Mouse (Mus musculus): Measurements from ENCODE around the gene Mrpl39.

Gene Mrpl39

DNA sequence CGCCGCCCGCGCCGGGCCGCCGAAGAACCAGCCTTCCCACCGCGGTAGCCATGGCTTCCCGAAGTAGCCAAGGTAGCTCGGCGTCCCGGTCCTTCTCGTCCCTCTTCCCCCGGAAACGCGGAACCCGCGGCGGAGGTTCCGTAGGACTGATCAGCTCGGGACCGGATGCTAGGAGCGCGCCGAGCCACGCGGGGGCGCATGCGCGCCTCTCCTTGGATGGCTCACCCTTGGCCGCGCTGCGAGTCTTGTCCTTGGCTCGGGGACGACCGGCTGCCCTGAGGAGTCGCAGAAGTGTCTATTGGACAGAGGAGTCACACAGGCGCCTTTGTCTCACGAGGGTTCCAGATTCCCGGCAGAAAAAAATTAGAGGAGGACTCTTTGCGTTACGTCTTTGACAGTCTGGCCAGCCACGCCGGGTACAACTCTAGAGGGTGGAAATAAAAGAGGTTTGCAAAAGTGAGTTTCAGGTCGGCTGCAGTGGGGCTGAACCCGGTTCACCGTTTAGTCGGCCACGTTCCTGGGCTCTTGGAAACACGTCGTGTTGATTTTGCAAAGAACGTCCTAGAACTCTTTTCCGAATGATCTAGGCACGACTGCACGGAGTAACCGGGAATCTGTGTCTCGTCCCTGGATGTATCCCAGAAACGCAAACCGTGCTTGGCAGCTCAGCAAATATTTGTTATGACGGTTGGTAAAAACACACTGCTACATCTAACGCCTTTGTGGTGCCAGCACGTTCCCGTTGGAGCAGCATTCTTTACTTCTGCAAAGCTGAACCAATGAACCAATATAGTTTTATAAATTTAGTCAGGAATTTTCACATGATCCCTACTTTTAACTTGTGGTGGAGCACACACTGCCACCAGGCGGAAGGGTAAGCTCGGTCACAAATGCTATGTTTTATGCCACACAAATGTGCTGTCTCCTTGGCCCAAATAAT lies at the start of gene Mrpl39:
TSS of gene Mrpl39 (minus strand) at position 577 of the 940 bp plus-strand sequence.
- in situ Hi-C loops (cut with MboI, MseI) = loop anchor here (5.0 kb wide), 2 partner anchors 37 to 97 kb away; partner anchors contain the start of genes Gabpa and Jam2

DNA sequence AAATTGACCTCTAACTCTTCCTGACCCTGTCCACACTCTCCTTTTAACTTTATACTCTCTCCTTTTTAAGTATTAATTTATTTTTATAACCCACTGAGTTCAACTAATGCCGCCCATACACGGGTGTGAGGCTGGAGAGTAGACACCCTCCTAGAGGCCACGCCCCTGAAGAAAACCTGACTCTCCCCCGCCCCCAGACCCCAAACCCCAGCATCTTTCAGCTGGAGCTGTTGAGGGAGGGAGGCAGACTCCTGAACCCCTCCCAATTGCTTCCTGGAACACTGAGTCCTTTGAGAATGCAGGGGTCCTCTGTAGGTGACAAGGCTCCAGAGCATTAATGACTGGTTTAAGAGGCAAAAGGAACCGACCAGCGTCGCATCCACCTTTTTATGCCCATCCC lies 49.4 kb upstream of the Mrpl39 start:
- in situ Hi-C loops (cut with MboI, MseI) = no loop called here

DNA sequence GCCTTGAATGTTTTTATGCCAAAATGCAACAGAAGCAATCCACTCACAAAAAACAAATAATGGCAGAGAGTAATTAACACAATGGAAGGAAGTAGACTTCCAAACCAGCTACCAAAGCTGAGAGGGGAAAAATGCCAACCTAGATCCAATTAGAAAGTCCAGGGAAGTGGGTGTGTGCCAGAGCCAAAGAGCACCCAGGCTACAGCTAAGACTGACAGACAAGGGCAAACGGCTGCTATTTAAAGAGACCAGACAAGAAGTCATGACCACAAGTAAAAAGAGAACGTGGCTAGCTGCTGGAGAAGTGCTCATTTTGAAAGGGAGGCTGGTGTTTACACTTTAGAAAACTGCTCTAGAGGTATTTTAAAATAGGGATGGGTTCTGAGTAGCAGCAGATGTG lies 47.7 kb upstream of the Mrpl39 start:
- in situ Hi-C loops (cut with MboI, MseI) = no loop called here

DNA sequence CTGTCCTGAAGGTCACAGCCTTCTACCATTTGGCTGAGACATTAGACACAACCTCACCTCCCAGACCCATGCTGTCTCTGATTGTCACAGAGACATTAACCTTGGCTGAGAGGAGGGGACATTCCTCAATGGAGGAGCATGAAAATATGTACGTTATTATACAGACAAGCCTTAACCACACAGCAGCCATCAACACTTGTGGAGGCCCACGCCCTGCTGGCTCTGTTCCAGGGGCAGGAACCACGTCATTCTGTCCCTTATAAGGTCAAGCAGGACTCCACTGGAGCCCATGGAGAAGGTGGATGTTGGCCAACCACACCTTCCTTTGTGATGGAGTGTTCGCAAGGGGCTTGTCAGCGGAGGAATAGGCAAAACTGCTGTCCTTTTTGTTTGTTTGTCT lies 44.2 kb upstream of the Mrpl39 start:
- in situ Hi-C loops (cut with MboI, MseI) = loop anchor here (10.0 kb wide), 1 partner anchor 65 kb away; no protein-coding TSS in a partner anchor

DNA sequence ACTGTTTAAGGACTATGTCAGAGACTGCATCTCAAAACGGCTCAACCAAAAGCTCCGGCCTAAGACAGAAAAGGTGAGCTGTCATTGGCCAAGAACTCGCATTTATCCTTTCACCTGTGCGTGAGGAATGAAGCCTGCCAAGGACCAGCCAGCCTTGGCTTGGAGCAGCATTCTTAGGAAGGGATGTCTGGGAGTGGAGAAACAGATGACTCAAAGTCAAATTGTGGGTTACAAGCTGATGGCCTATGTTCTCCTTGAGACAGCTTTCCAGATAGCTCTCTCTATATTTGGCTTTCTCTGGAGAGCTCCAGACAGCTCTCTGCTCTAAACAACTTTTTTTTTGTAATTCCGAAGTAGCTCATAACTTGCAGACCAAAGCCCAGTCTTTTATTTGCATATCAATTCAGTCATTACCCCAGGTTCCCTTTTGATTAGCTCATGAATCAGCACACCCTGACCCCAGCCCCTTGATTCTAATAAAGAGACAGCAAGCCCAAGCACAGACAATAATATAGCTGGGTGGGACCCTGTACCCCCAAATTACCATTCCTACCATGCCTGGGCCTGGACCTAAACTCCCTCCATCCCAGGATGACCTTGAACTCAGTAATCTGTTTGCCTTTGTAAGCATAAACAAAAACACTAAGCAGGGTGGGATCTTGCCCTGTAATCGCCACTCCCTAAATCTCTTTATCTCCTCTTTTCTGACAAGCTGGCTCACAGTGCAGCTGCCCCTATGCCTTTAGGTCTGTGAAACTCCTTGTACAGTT lies 43.5 kb upstream of the Mrpl39 start:
- in situ Hi-C loops (cut with MboI, MseI) = loop anchor here (10.0 kb wide), 1 partner anchor 64 kb away; no protein-coding TSS in a partner anchor

DNA sequence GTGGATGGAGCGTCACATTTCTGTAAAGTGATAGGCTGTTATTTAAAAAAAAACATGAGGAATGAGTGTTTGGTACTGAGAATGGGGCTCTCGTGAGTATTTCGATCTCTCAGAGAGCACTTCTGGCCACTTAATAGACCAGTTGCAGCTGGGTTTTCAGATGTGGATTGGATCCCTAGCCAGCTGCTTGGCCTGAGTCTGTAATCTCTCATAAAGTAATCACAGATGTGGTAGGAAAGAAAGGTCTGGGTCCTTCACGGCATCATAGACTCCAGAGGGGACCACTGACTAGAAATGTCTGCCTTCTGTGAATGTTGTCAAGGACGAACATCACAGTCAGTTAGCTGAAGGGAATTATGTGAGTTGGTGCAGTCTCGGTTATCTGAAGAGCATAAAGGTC lies 42.9 kb upstream of the Mrpl39 start:
- in situ Hi-C loops (cut with MboI, MseI) = loop anchor here (10.0 kb wide), 1 partner anchor 64 kb away; no protein-coding TSS in a partner anchor

DNA sequence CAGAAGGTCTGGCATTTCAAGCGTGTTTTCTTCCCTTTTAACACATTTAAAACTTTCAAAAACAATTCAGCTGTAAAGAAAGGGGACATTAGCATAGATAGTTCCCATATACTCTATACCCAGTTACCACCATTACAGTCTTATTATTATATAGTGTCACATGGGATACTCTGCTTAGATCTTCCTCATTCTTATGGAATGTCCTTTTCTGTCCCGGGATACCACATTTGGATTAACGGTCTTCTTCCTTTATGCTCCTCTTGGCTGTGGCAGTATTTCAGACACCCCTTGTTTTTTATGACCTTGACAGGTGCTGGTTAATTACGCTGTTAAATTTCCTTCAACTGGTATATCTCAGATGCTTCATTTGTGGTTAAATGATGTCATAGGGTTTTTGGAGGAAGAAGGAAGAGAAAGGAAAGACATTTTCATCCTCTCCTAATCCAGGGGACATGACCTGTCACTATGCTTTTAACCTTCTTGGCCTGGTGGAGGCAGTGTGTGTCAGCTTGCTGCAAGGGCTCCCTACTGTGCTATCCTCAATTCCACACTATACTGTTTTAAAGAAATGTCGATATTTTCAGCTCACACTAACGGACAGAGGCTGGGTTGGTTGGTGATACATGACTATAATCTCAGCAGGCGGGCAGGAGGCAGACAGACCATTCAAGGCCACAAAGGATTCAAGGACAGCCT lies 40.7 kb upstream of the Mrpl39 start:
- in situ Hi-C loops (cut with MboI, MseI) = loop anchor here (10.0 kb wide), 1 partner anchor 61 kb away; no protein-coding TSS in a partner anchor

DNA sequence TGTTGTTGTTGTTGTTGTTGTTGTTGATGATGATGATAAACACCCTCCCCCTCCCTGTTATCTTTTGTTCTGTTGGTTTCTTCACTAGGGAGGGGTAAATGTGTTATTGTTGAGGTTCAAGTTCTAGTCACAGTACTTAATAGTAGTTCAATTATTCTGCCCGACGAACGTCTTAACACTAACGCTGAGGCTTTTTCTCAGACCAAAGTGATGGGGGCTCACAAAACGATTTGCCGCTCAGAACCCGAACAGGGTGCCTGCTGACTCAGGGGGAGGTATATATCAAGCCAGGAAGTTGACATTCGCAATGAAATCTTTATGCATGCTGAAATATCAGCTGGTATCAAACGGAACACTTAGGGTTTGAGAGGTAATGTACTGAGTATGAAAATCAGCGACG lies 39.8 kb upstream of the Mrpl39 start:
- in situ Hi-C loops (cut with MboI, MseI) = loop anchor here (10.0 kb wide), 1 partner anchor 61 kb away; no protein-coding TSS in a partner anchor

DNA sequence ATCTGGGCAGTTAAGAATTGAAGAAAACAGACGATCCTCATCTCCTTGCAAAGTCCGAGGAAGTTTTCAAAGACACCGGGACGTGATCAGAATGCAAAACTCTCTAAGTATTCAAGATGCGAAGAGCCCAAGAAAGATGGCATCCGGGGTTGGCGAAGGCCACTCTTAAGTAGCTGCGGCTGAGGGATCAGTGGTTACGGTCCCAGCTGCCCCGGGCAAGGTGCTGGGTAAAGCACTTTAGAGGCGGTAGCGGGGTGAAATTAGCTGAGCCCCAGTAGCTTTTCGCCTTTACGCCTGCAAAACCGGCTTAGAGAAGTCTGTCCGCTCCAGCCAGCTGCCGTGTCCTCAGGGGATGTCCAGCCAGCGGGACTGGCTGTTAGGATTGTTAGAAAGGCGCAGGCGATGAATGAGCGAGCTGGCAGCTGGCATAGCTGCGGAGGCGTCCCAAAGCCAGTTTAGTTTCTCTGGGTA lies 39.3 kb upstream of the Mrpl39 start:
- in situ Hi-C loops (cut with MboI, MseI) = loop anchor here (5.0 to 10.0 kb wide), 2 partner anchors 37 to 60 kb away; partner anchors contain the start of gene Mrpl39

DNA sequence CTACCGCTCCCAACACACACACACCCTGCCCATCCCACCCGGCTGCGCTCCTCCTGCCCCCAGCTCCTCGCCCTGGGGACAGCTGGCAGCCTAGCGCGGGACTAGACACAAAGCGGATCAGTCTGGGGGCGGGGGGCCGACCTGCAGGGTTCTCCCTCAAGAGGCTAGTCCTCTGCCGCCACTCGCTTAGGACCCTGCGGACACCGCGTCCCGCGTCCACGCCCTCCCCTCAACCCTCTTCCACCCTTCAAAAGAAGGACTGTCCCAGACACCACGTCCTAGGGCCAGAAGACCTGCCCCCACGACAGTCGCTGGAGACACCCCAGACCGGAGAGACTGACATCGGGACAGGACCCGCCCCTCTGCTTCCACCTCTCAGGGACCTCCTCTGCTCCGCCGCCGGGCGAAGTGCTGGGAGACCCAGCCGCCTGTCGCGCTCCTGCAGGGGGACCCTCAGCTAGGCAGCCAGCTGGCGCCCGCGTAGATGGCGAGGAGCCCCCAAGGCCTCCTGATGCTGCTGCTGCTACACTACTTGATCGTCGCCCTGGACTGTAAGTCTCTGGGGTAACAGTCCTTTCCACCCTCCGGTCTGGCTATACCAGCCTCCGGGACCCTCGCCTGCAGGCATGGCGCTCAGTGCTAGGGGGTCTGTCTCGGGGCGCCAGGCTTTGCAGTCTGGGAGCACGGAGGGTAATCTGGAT lies 38.6 kb upstream of the Mrpl39 start, which contains the start of gene Jam2:
TSS of gene Jam2 (plus strand) at position 121 of the 701 bp plus-strand sequence.
- in situ Hi-C loops (cut with MboI, MseI) = loop anchor here (5.0 to 10.0 kb wide), 2 partner anchors 37 to 59 kb away; partner anchors contain the start of gene Mrpl39

DNA sequence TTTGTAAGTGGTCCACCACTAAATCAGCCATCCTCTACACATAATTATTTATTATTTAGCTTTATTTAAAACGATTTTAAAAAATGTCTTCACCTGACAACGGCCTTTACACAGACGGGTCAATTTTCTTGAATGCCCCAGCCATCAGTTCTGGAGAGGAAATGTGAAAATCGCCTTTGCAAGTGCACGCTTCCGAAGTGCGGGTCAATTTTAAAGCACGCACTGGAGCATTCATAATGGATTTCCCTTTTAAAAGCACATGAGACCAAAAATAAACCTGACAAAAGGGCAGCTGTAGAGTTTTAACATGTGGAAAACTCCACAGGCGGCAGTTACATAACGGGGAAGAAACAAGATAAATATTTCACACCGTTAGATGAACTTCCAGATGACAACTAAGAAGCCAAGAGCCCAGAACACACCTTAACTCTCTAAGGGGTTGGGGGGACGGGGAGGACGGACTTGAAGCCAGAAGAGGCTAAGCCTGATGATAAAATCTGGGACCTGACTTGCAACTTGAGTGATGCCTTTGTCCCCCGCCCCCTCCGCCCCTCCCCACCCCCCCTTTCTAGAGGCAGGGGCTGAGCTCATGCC lies 37.8 kb upstream of the Mrpl39 start:
- in situ Hi-C loops (cut with MboI, MseI) = loop anchor here (5.0 to 10.0 kb wide), 2 partner anchors 36 to 59 kb away; partner anchors contain the start of gene Mrpl39

DNA sequence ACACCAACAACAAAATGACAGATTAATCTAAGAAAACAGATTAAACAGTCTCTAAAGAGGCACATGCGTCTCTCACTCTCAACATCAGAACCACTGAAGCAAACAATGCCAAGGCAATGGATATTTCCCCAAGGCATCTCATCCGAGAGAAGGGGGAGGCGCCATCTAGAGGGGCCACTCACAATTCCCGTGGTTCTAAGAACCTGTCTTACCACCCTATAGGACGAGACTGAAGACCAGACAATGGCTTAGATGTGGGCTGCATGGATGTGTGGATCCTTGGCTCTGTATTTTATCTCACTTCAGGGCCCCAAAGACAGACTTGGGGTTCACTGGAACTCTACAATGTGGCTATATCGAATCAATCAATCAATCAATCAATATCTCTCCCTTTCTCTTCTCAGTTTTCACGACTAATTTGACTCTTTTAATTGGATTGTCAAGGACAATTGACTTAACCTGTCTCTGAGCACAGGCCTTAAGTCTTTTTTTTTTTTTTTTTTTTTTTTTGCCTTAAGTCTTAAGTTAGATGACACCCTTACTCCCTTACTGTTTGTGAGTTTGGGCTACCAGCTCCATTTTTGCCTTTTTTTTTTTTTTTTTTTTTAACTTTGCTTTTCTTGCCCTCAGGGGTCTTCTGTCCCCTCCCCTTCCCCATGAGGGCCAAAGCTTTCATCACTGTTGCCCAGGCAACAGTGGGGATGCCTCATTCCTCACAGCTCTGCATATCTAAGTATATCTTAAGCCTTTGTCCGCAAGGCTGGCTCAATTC lies 37.1 kb upstream of the Mrpl39 start:
- in situ Hi-C loops (cut with MboI, MseI) = loop anchor here (5.0 to 10.0 kb wide), 2 partner anchors 35 to 58 kb away; partner anchors contain the start of gene Mrpl39

DNA sequence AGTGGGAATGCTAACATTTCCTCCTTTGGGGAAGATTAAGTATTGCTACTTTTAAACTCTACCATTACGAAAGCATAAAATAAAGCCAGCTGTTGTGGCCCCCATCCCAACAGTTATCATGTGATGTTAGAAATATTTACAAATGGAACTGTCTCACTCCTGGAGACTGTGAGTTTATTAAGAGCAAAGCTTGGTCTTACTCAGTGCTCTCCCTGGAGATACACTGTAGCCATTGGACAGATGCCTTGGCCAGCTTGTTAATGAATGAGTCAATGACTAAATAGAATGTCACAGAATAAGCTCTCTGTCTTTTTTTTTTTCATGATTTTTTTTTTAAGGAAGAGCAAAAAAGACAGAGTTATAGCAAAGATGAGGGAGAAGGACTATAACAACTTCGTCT lies 35.9 kb upstream of the Mrpl39 start:
- in situ Hi-C loops (cut with MboI, MseI) = loop anchor here (5.0 to 10.0 kb wide), 2 partner anchors 34 to 57 kb away; partner anchors contain the start of gene Mrpl39

DNA sequence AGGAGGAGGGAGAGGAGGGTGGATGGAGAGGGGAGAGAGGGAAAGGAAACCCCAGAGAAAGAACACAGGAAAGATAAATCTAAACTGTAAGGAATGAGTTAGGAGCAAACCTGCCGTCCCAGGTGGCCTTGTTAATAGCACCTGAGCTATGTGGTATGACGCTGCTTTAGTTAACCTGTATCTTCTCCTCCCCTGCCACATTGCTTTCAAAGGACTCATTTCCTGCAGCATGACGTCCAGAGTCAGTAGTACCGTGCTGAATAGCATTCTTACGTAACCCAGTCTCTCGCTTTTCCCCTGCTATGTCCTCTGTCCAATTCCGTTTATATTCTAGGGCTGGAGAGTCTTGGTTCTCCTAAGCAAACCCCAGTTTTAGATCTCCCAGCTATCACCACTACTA lies 35.3 kb upstream of the Mrpl39 start:
- in situ Hi-C loops (cut with MboI, MseI) = loop anchor here (5.0 to 10.0 kb wide), 2 partner anchors 34 to 56 kb away; partner anchors contain the start of gene Mrpl39

DNA sequence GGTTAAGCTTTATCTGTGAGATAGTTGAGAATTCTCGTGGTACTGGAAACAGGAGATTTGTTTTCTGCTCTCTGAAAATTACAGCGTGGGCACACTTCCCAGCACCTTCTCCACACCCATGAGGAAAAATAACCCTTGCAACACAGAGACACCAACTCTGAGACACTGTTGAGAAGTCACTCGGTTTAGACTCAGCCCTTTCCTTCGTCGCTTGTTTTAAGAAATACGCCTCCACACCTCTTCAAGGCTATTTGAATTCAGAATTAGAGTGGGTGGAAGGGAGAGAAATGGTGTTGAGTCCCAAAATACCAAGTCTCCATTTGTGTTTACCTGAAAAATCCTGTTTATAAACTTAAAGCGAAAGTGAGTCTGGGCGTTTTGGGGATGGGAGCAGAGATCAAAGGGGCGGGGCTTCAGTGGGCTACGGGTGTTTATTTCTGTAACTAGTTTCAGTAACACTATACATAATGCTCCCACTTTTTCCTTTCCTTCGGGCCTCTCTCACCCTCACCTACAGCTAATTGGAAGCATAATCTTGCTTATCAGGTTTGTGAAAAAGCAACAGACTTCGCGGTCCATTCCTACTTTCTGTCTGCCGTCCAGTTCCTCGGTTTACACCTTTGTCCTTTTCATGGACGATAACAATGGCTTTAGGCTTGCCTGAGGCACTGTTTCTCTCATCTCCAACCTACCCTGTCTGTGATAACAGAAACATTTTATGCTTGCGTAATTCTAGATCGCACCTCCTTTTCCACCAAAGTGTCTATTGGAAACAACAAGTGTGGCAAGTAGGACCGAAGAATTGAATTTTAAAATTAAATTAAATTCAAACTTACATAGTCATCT lies 34.3 kb upstream of the Mrpl39 start:
- in situ Hi-C loops (cut with MboI, MseI) = loop anchor here (5.0 to 10.0 kb wide), 2 partner anchors 33 to 55 kb away; partner anchors contain the start of gene Mrpl39

DNA sequence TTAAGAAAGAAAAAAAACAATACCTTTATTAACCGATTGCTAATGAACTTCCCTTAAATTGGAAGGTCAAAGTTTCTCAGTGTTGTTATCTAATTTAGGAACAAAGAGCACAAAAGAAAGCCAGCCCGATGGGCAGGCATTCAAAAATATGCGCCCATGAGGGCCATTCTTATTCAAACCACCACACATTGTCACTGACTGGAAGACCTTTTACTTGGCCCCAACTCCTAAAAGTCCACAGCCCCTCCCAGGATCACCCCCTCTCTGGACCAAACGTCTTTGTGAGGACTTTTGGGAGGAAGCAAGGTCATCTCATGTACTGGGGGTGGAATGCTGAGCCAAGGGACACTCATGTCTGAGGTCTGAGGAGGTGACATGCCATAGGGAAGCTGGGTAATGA lies 33.6 kb upstream of the Mrpl39 start:
- in situ Hi-C loops (cut with MboI, MseI) = no loop called here

DNA sequence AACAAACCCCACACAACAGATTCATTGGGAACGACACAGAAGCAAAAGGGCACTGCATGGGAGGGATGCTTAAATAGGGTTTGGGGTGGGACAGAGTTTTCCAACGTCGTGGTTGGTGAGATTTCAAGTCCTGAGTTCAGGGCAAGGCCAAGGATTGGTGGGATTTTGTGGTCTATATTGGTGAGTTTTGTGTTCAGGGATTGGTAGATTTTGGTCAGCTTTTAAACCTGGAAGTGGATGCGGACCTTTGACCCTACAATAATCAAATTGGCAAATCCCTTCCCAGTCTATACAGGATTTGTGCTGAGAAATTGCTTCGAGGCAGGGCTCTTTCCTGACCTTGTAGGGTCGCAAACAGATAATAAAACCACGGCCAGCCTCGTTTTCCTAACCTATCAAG lies 32.4 kb upstream of the Mrpl39 start:
- in situ Hi-C loops (cut with MboI, MseI) = no loop called here

DNA sequence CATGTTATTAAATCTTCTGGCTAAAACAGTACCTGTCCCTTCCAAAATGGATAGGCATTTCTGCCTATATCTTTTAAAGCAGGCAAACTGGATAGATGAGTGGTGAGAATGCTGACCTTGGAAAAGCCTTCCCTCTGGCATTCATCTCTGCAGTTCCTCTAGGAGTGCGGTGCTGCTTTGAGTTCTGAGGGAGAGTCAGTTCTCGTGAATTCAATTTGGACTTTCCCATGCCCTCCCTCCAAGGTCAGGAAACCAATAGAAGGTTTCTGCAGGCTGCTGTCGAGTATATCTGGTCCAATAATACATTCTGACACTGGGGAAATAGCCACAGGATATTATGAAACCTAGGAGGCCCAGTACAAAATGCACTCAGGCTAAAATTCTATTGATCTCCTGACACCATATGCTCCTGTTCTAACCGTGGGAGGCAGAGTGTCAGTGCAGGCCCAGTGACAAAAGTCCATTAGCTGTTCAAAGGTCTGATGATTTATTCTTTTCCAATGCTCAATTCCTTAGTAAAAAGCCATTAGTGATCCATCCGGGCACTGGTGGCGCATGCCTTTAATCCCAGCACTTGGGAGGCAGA lies 10.3 kb upstream of the Mrpl39 start:
- in situ Hi-C loops (cut with MboI, MseI) = no loop called here
